Mouse (Mus musculus) hindbrain, embryonic 10.5 days (tissue): ENCODE measurements around the gene 2610301B20Rik. TPM values are rescaled to one million over a fixed set of nuclear protein-coding genes. Genes with fewer than 3 reads are reported as not detected.
"Not testable (repeated sequence)": the region's sequence is repeated elsewhere in the genome, so short reads cannot be mapped to it uniquely, and the experiment has no call there.

Experiments
- DNase-seq: peaks from one replicate; pipeline ENCODE4 v3.0.0-alpha.2; 2017; ENCODE audit warnings: low spot score
- H3K27ac ChIP-seq: fragments of 300-500 bp; sonication (generic); 2 replicates; pipeline ENCODE4 v1.5.1; 2016; ENCODE audit warnings: mild to moderate bottlenecking, moderate library complexity
- H3K27me3 ChIP-seq: fragments of 300-500 bp; sonication (generic); 2 replicates; pipeline ENCODE4 v1.6.1; 2016; ENCODE audit warnings: mild to moderate bottlenecking; ENCODE audit not compliant: poor library complexity, insufficient read depth, severe bottlenecking
- H3K36me3 ChIP-seq: fragments of 300-500 bp; sonication (generic); 2 replicates; pipeline ENCODE4 v1.6.1; 2016; ENCODE audit warnings: mild to moderate bottlenecking, moderate library complexity
- H3K4me1 ChIP-seq: fragments of 300-500 bp; sonication (generic); replicated peaks from 2 replicates; pipeline ENCODE4 v1.6.1; 2016; ENCODE audit warnings: mild to moderate bottlenecking
- H3K4me3 ChIP-seq: fragments of 300-500 bp; sonication (generic); 2 replicates; pipeline ENCODE4 v1.5.1; 2016; ENCODE audit warnings: mild to moderate bottlenecking, moderate library complexity
- H3K9me3 ChIP-seq: fragments of 300-500 bp; sonication (generic); 2 replicates; pipeline ENCODE4 v1.6.1; 2016; ENCODE audit warnings: mild to moderate bottlenecking, moderate library complexity
- WGBS: fragments of 180-500 bp; shearing (Covaris S2); methylation state at CpG from one replicate; pipeline ENCODE4 v1.1.7; 2016; 5-methylcytosine and 5-hydroxymethylcytosine counted together
- polyA plus RNA-seq: library from polyadenylated mRNA; unstranded; fragments of >200 nt; fragmentation: Nextera tagmentation; extraction: Ambion mirVana; gene quantifications from 2 replicates; pipeline ENCODE4 v1.2.1, GENCODE M21; 2016

The 2610301B20Rik gene
- polyA plus RNA-seq, 1 experiment from 2014 or later: 40.4 TPM

- 2% methylated on average over 7 of the region's 8 CpGs for WGBS
- H3K4me3 ChIP-seq: peak overlapping the region; percentile 71
- no peak for DNase-seq
- H3K4me1 ChIP-seq: peaks cover 15% of the 10 kb centered on the region
- H3K27me3 ChIP-seq: no peaks in the 10 kb centered on the region
- peak overlapping the region; percentile 97 for H3K27ac ChIP-seq
- H3K36me3 ChIP-seq: peaks cover 5% of the 10 kb centered on the region; the same call in 1 of the 2 replicates
- H3K9me3 ChIP-seq: no peaks in the 10 kb centered on the region
These were observed 764 bp upstream of the 2610301B20Rik start for GRCm38 (mm10) chr4:10873549-10873919.

- DNase-seq: no peak
- H3K36me3 ChIP-seq: peaks cover 14% of the 10 kb centered on the region
- no peaks in the 10 kb centered on the region for H3K27me3 ChIP-seq
- peak overlapping the region; percentile 97 for H3K27ac ChIP-seq
- H3K4me3 ChIP-seq: peak overlapping the region; percentile 71
- no peaks in the 10 kb centered on the region for H3K9me3 ChIP-seq
- H3K4me1 ChIP-seq: peaks cover 15% of the 10 kb centered on the region
- under 1% methylated on average over 37 of the region's 37 CpGs for WGBS
These were observed 422 bp downstream of the 2610301B20Rik start for GRCm38 (mm10) chr4:10874718-10875121.

- Histone ChIP-seq H3K4me3 (peak overlapping the region; percentile 71), H3K36me3 (peaks cover 21% of the 10 kb centered on the region), H3K9me3 (no peaks in the 10 kb centered on the region), H3K27ac (peak overlapping the region; percentile 97), H3K27me3 (no peaks in the 10 kb centered on the region), H3K4me1 (peaks cover 15% of the 10 kb centered on the region)
- no peak for DNase-seq
These were observed 1.1 kb downstream of the 2610301B20Rik start for GRCm38 (mm10) chr4:10875407-10875806.

GRCm38 (mm10) chr4:10877057-10877456, 2.8 kb downstream of the 2610301B20Rik start:
- H3K9me3 ChIP-seq: no peaks in the 10 kb centered on the region
- WGBS: 90% methylated on average over 1 of the region's 1 CpGs
- no peaks in the 10 kb centered on the region for H3K27me3 ChIP-seq
- H3K27ac ChIP-seq: no peak overlapping the region
- H3K4me1 ChIP-seq: peaks cover 15% of the 10 kb centered on the region
- H3K4me3 ChIP-seq: no peak overlapping the region
- peaks cover 35% of the 10 kb centered on the region for H3K36me3 ChIP-seq
- DNase-seq: no peak

GRCm38 (mm10) chr4:10883740-10884408, 9.6 kb downstream of the 2610301B20Rik start:
- no peaks in the 10 kb centered on the region for H3K4me1 ChIP-seq
- peaks cover 95% of the 10 kb centered on the region for H3K36me3 ChIP-seq
- H3K27me3 ChIP-seq: no peaks in the 10 kb centered on the region
- H3K9me3 ChIP-seq: peaks cover 8% of the 10 kb centered on the region
- no peak overlapping the region for H3K27ac ChIP-seq
- H3K4me3 ChIP-seq: no peak overlapping the region
- DNase-seq: no peak
- 94% methylated on average over 8 of the region's 8 CpGs for WGBS

- Histone ChIP-seq H3K4me3 (no peak overlapping the region), H3K36me3 (peaks cover 71% of the 10 kb centered on the region), H3K27me3 (no peaks in the 10 kb centered on the region), H3K27ac (no peak overlapping the region), H3K9me3 (peaks cover 16% of the 10 kb centered on the region), H3K4me1 (no peaks in the 10 kb centered on the region)
- no peak for DNase-seq
- 95% methylated on average over 10 of the region's 10 CpGs for WGBS
These were observed 14.5 kb downstream of the 2610301B20Rik start for GRCm38 (mm10) chr4:10888835-10889234.

- Histone ChIP-seq H3K4me3 (no peak overlapping the region), H3K9me3 (no peaks in the 10 kb centered on the region), H3K36me3 (peaks cover 59% of the 10 kb centered on the region), H3K27ac (no peak overlapping the region), H3K27me3 (no peaks in the 10 kb centered on the region), H3K4me1 (no peaks in the 10 kb centered on the region)
- 85% methylated on average over 4 of the region's 4 CpGs for WGBS
- DNase-seq: no peak
These were observed 22.0 kb downstream of the 2610301B20Rik start for GRCm38 (mm10) chr4:10896262-10896661.

GRCm38 (mm10) chr4:10896859-10897258, 22.6 kb downstream of the 2610301B20Rik start:
- H3K4me1 ChIP-seq: no peaks in the 10 kb centered on the region
- H3K36me3 ChIP-seq: peaks cover 59% of the 10 kb centered on the region
- DNase-seq: no peak

GRCm38 (mm10) chr4:10905234-10905801, 31.0 kb downstream of the 2610301B20Rik start:
- Histone ChIP-seq H3K27me3 (no peaks in the 10 kb centered on the region), H3K4me3 (peak overlapping the region; percentile 36), H3K36me3 (no peaks in the 10 kb centered on the region), H3K4me1 (peaks cover 13% of the 10 kb centered on the region), H3K9me3 (no peaks in the 10 kb centered on the region), H3K27ac (peak overlapping the region; percentile 73)
- WGBS: 4% methylated on average over 13 of the region's 13 CpGs
- DNase-seq: peak; percentile 44

More at GRCm38 (mm10) chr4:10896859-10897258, 22.6 kb downstream of the 2610301B20Rik start:
- no peaks in the 10 kb centered on the region for H3K27me3 ChIP-seq
- H3K4me3 ChIP-seq: no peak overlapping the region
- no peaks in the 10 kb centered on the region for H3K9me3 ChIP-seq
- H3K27ac ChIP-seq: no peak overlapping the region

- H3K4me1 ChIP-seq, H3K27me3 ChIP-seq, DNase-seq, H3K9me3 ChIP-seq, H3K27ac ChIP-seq, H3K36me3 ChIP-seq, H3K4me3 ChIP-seq: not testable (repeated sequence)
- whole genome bisulfite sequencing: 49% methylated on average over 7 of the region's 7 CpGs
These were observed 37.1 kb downstream of the 2610301B20Rik start for GRCm38 (mm10) chr4:10911417-10911816.

GRCm38 (mm10) chr4:10911909-10912478, 37.7 kb downstream of the 2610301B20Rik start:
- H3K4me3 ChIP-seq: no peak overlapping the region
- no peaks in the 10 kb centered on the region; the same call in 1 of the 2 replicates for H3K27me3 ChIP-seq
- DNase-seq: no peak
- H3K36me3 ChIP-seq: no peaks in the 10 kb centered on the region
- no peaks in the 10 kb centered on the region for H3K9me3 ChIP-seq
- 0 out of 2 replicates have a peak, but pooled peaks cover 2% of the 10 kb centered on the region for H3K4me1 ChIP-seq
- 87% methylated on average over 6 of the region's 6 CpGs for WGBS
- H3K27ac ChIP-seq: no peak overlapping the region

- no peaks in the 10 kb centered on the region for H3K9me3 ChIP-seq
- 30% methylated on average over 7 of the region's 7 CpGs for WGBS
- H3K4me3 ChIP-seq: no peak overlapping the region
- DNase-seq: peak; percentile 82
- no peak overlapping the region for H3K27ac ChIP-seq
- no peaks in the 10 kb centered on the region; the same call in 1 of the 2 replicates for H3K27me3 ChIP-seq
- H3K4me1 ChIP-seq: 0 out of 2 replicates have a peak, but pooled peaks cover 2% of the 10 kb centered on the region
- no peaks in the 10 kb centered on the region for H3K36me3 ChIP-seq
These were observed 38.5 kb downstream of the 2610301B20Rik start for GRCm38 (mm10) chr4:10912611-10913301.

- Histone ChIP-seq H3K4me1 (peaks cover 2% of the 10 kb centered on the region; the same call in 1 of the 2 replicates), H3K9me3 (no peaks in the 10 kb centered on the region), H3K27me3 (no peaks in the 10 kb centered on the region; the same call in 1 of the 2 replicates), H3K27ac (no peak overlapping the region), H3K36me3 (no peaks in the 10 kb centered on the region), H3K4me3 (no peak overlapping the region)
- 84% methylated on average over 3 of the region's 3 CpGs for WGBS
- DNase-seq: no peak
These were observed 39.1 kb downstream of the 2610301B20Rik start for GRCm38 (mm10) chr4:10913409-10913808.
